Mouse (Mus musculus): Measurements from ENCODE around the gene Dnaja4. TPM values are rescaled to one million over a fixed set of nuclear protein-coding genes. Genes with fewer than 3 reads are reported as not detected.

Gene Dnaja4
- polyA plus RNA-seq, 1 experiment from 2014 or later: 16.1 TPM

DNA sequence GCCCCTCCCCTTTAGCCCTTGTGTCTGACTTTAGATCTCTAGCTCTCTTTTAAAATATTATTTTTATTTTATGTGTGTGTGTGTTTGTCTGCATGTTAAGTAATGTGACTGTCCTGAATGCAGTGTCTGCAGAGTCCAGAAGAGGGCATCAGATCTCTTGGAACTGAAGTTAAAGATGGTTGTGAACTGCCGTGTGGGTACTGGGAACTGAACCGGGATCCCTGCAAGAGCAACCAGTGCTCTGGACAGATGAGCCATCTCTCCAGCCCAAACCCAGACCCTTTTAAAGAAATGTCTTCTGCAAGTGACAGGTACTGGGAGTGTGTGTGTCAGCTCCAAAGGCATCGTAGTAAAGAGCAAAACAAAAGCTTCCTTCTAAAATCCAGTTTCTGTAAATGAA, 32.6 kb upstream of the Dnaja4 start:
- ATAC-seq (ENCODE audit: low read depth): no peak
- 94% methylated on average over 3 of the region's 3 CpGs for WGBS

DNA sequence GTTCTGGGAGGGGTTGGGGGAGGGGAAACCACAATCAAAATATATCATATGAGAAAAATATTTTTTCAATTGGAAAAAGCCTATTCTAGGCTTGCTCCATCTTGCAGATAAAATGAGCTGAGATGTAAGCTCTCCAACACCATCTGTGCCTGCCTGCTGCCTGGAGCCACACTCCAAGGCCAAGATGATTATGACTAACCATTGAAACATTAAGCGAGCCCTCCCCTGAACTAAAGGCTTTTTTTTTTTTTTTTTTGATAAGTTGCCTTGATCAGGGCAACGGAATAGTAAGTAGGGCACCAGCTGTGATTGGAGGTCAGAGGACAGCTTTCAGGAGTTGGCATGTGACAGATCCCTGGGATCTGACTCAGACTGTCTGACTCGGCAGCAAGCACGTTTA, 30.2 kb upstream of the Dnaja4 start:
- Histone ChIP-seq H3K4me3 (ENCODE audit: low read depth, low read length) (no peak overlapping the region), H3K4me2 (ENCODE audit: low read depth, low read length) (no peak overlapping the region), H3K4me1 (ENCODE audit: control insufficient read depth, insufficient read depth, low read length) (no peaks in the 10 kb centered on the region), H3K27ac (replicated peaks; ENCODE audit: low read depth, low read length) (no peak overlapping the region), H3K27me3 (replicated peaks; ENCODE audit: control insufficient read depth, insufficient read depth, low read length) (no peaks in the 10 kb centered on the region), H3K9me3 (ENCODE audit: control insufficient read depth, low read length) (no peaks in the 10 kb centered on the region), H3K9ac (ENCODE audit: low read depth, low read length) (no peak overlapping the region), H3K36me3 (ENCODE audit: control insufficient read depth, insufficient read depth, low read length) (no peaks in the 10 kb centered on the region)
- DNase-seq (ENCODE audit: low spot score) (no peak), ATAC-seq (ENCODE audit: low read depth) (no peak)
- WGBS: 65% methylated on average over 4 of the region's 4 CpGs

More for the DNA sequence above, 32.6 kb upstream of the Dnaja4 start:
- no peak for DNase-seq (ENCODE audit: low spot score)
- Histone ChIP-seq H3K9me3 (ENCODE audit: control insufficient read depth, low read length) (no peaks in the 10 kb centered on the region), H3K27me3 (replicated peaks; ENCODE audit: control insufficient read depth, insufficient read depth, low read length) (no peaks in the 10 kb centered on the region), H3K9ac (ENCODE audit: low read depth, low read length) (no peak overlapping the region), H3K4me2 (ENCODE audit: low read depth, low read length) (no peak overlapping the region), H3K4me1 (ENCODE audit: control insufficient read depth, insufficient read depth, low read length) (peaks cover 9% of the 10 kb centered on the region; the same call in 1 of the 2 replicates), H3K27ac (replicated peaks; ENCODE audit: low read depth, low read length) (no peak overlapping the region), H3K36me3 (ENCODE audit: control insufficient read depth, insufficient read depth, low read length) (no peaks in the 10 kb centered on the region), H3K4me3 (ENCODE audit: low read depth, low read length) (no peak overlapping the region)

DNA sequence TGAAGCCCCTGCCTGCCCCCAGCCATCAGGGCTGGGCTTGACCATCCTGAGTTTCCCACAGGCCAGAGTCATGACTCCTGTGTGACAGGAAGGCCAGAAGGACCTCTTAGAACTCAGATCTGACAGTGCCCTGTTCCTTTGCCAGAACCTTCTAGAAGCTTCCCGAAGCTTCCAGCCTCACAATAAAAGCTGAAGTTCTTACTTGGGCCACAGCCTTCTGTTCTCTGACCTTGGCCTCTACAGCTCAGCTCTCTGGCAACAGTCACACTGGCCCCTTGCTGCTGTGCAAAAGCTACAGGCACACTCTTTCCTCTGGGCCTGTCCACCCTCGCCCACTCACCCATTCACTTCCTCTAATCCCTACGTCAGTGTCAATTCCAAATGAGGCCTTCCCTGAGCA, 26.7 kb upstream of the Dnaja4 start:
- no peak overlapping the region for H3K9ac ChIP-seq (ENCODE audit: low read depth, low read length)
- no peak for DNase-seq (ENCODE audit: low spot score)
- H3K4me2 ChIP-seq (ENCODE audit: low read depth, low read length): no peak overlapping the region
- H3K9me3 ChIP-seq (ENCODE audit: control insufficient read depth, low read length): no peaks in the 10 kb centered on the region
- no peak overlapping the region for H3K4me3 ChIP-seq (ENCODE audit: low read depth, low read length)
- no peak for ATAC-seq (ENCODE audit: low read depth)
- no peaks in the 10 kb centered on the region for H3K36me3 ChIP-seq (ENCODE audit: control insufficient read depth, insufficient read depth, low read length)
- no peaks in the 10 kb centered on the region for H3K27me3 ChIP-seq (replicated peaks; ENCODE audit: control insufficient read depth, insufficient read depth, low read length)
- whole genome bisulfite sequencing: 92% methylated on average over 3 of the region's 3 CpGs
- H3K27ac ChIP-seq (replicated peaks; ENCODE audit: low read depth, low read length): no peak overlapping the region
- no peaks in the 10 kb centered on the region for H3K4me1 ChIP-seq (ENCODE audit: control insufficient read depth, insufficient read depth, low read length)

DNA sequence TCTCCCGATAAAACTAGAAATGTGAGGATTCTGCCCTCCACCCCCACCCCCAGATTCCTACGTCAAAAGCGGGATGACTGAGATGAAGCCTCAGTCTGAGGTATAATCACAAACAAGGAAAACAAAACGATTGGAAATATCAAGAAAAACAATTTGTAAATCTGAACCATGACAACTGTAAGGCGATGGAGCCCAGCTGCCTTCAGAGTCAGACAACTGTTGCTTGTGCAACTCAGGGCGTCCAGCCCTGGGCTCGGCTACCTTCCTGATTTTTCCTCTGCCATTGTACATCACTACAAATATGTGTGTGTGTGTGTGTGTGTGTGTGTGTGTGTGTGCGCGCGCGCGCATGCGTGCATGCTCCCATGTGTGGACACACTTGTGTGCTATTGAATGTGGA, 24.8 kb upstream of the Dnaja4 start:
- no peak overlapping the region for H3K9ac ChIP-seq (ENCODE audit: low read depth, low read length)
- no peak for DNase-seq (ENCODE audit: low spot score)

DNA sequence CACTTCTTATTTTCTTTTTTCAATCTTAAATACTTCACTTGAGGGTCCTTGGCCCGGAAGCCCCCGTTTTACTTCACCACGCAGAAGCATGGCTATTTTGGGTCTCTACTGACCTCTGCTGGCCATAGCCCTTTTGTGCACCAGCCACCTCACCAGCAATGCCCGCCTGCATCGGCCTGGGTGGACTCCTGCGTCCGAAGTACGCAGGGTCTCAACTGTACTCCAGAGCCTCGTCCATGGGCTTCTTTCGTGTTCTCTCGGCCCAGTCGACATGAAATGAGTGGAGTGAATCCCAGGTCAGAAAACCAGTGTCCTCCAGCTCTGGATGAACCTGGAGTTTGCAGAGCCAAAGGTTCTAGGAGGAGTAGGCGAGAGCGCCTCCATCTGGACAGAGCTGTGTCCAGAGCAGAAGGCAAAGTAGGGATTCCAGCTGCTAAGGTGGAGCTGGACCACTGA, 22.1 kb upstream of the Dnaja4 start:
- Histone ChIP-seq H3K27me3 (replicated peaks; ENCODE audit: control insufficient read depth, insufficient read depth, low read length) (no peaks in the 10 kb centered on the region), H3K9me3 (ENCODE audit: control insufficient read depth, low read length) (no peaks in the 10 kb centered on the region), H3K4me3 (ENCODE audit: low read depth, low read length) (peak overlapping the region; percentile 26), H3K36me3 (ENCODE audit: control insufficient read depth, insufficient read depth, low read length) (no peaks in the 10 kb centered on the region), H3K4me2 (ENCODE audit: low read depth, low read length) (peak overlapping the region; percentile 55), H3K4me1 (ENCODE audit: control insufficient read depth, insufficient read depth, low read length) (no peaks in the 10 kb centered on the region), H3K9ac (ENCODE audit: low read depth, low read length) (peak overlapping the region; percentile 36; the same call in 1 of the 2 replicates), H3K27ac (replicated peaks; ENCODE audit: low read depth, low read length) (no peak overlapping the region)
- 2% methylated on average over 14 of the region's 14 CpGs for WGBS
- DNase-seq (ENCODE audit: low spot score) (peak; percentile 71), ATAC-seq (ENCODE audit: low read depth) (peak; percentile 85)

More for the DNA sequence above, 24.8 kb upstream of the Dnaja4 start:
- no peaks in the 10 kb centered on the region for H3K36me3 ChIP-seq (ENCODE audit: control insufficient read depth, insufficient read depth, low read length)
- 87% methylated on average over 13 of the region's 13 CpGs for WGBS
- H3K4me1 ChIP-seq (ENCODE audit: control insufficient read depth, insufficient read depth, low read length): no peaks in the 10 kb centered on the region
- ATAC-seq (ENCODE audit: low read depth): no peak
- no peaks in the 10 kb centered on the region for H3K27me3 ChIP-seq (replicated peaks; ENCODE audit: control insufficient read depth, insufficient read depth, low read length)
- no peaks in the 10 kb centered on the region for H3K9me3 ChIP-seq (ENCODE audit: control insufficient read depth, low read length)
- H3K4me3 ChIP-seq (ENCODE audit: low read depth, low read length): no peak overlapping the region
- H3K4me2 ChIP-seq (ENCODE audit: low read depth, low read length): no peak overlapping the region
- no peak overlapping the region for H3K27ac ChIP-seq (replicated peaks; ENCODE audit: low read depth, low read length)

DNA sequence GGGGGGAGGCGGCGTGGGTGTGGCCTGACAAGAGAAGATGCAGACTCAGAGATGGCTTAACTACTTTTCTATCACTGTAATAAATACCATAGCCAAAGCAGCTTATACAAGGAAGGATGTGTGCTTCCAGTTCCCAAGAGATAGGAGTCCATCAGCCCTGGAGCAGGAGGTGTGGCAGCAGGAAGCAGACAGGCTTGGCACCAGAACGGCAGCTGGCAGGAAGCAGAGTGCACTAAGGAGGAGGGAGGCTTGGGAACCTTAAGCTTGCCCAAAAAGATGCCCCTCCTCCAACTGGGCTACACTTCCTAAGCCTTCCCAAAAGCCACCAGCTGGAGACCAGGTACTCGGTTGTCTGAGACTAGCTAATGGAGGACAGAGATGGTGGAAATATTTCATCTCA, 15.8 kb upstream of the Dnaja4 start:
- WGBS: 44% methylated on average over 2 of the region's 4 CpGs
- Histone ChIP-seq H3K4me2 (ENCODE audit: low read depth, low read length) (no peak overlapping the region), H3K9me3 (ENCODE audit: control insufficient read depth, low read length) (no peaks in the 10 kb centered on the region), H3K36me3 (ENCODE audit: control insufficient read depth, insufficient read depth, low read length) (no peaks in the 10 kb centered on the region), H3K4me3 (ENCODE audit: low read depth, low read length) (no peak overlapping the region), H3K27ac (replicated peaks; ENCODE audit: low read depth, low read length) (no peak overlapping the region), H3K27me3 (replicated peaks; ENCODE audit: control insufficient read depth, insufficient read depth, low read length) (no peaks in the 10 kb centered on the region), H3K4me1 (ENCODE audit: control insufficient read depth, insufficient read depth, low read length) (no peaks in the 10 kb centered on the region), H3K9ac (ENCODE audit: low read depth, low read length) (no peak overlapping the region)
- DNase-seq (ENCODE audit: low spot score) (no peak), ATAC-seq (ENCODE audit: low read depth) (no peak)

DNA sequence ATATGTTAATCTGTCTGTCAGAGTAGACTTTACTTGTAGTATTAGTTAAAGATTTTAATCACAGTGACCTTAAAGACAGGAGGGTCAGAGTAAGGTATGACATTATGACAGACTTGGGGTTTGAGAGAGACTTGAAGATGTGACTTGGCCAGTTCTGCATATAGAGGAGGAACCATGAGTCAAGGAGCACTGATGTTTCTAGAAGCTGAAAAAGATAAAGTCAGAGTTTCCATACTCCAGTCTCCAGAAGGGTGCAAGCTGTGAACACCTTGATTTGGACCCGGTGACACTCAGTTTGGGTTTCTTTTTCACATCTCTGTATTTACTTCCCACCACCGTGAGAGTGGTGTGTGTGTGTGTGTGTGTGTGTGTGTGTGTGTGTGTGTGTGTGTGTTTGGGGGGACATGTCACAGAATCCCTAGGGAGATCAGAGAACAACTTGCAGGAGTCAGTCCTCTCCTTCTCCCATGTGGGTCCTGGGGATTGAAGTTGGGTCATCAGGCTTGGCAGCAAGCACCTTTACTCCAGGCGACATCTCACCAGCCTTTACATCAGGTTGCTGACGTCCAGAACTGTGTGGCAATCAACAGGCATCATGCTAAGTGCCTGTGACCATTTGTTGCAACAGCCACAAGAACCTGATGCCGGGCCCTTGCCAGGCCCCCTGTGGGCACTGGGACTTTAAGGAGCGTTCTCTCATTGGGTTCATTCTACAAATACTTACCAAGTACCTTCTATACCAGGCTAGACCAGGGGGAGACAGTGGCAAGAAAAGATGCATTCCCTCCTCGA, 14.7 kb upstream of the Dnaja4 start:
- H3K4me1 ChIP-seq (ENCODE audit: control insufficient read depth, insufficient read depth, low read length): no peaks in the 10 kb centered on the region
- H3K4me3 ChIP-seq (ENCODE audit: low read depth, low read length): no peak overlapping the region
- H3K27ac ChIP-seq (replicated peaks; ENCODE audit: low read depth, low read length): no peak overlapping the region
- no peaks in the 10 kb centered on the region for H3K9me3 ChIP-seq (ENCODE audit: control insufficient read depth, low read length)
- H3K4me2 ChIP-seq (ENCODE audit: low read depth, low read length): no peak overlapping the region
- WGBS: 64% methylated on average over 6 of the region's 7 CpGs
- DNase-seq (ENCODE audit: low spot score) (no peak), ATAC-seq (ENCODE audit: low read depth) (no peak)
- no peaks in the 10 kb centered on the region for H3K27me3 ChIP-seq (replicated peaks; ENCODE audit: control insufficient read depth, insufficient read depth, low read length)
- H3K36me3 ChIP-seq (ENCODE audit: control insufficient read depth, insufficient read depth, low read length): no peaks in the 10 kb centered on the region
- H3K9ac ChIP-seq (ENCODE audit: low read depth, low read length): no peak overlapping the region

DNA sequence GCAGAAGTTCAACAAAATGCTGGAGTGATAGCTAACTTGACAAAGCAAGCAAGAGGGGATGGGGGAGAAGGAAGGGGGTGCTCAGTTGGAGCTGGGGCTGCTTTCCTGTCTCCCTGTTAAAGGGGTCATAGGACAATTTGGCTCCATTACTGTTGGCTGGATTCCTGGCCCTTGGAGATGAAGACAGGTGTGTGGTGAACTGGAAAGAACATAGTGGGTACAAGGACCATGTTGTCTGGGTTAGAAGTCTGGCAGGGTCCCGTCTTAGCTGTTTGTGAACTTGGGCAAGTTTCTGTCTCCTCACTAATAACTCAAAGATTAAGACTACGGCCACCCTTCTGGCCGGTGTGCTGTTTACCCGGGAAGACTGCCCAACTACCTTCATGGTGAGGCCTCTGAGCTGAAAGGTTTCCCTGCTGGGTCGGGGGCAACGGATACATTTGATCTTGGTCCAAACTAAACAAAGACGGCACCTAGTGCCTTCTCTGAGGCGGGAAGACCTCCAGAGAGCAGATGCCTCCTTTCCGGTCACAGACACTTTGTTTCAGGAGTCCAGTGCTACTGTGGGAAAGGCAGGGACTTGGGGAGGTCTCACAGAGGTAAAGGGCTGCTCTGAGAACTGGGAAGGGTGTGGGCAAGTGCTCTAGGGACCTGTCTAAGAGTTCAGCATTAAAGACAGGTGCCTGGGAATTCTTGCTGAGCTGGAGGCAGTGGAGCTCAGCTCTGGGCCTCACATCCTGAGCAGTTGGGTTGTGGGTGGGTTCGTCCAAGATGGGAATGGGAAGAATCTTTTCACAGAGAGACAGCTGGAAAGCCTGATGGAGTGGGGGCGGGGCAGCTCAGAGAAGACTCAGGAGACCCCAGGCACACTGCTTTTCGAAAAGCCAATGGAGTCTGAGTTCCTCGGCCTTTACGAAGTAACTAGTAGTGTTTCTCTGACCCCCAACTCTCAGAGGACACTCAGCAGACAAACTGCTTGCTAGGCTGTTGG, 11.1 kb upstream of the Dnaja4 start:
- 60% methylated on average over 14 of the region's 14 CpGs for WGBS
- Histone ChIP-seq H3K4me2 (ENCODE audit: low read depth, low read length) (no peak overlapping the region), H3K27me3 (replicated peaks; ENCODE audit: control insufficient read depth, insufficient read depth, low read length) (no peaks in the 10 kb centered on the region), H3K9ac (ENCODE audit: low read depth, low read length) (no peak overlapping the region), H3K4me3 (ENCODE audit: low read depth, low read length) (no peak overlapping the region), H3K36me3 (ENCODE audit: control insufficient read depth, insufficient read depth, low read length) (no peaks in the 10 kb centered on the region), H3K4me1 (ENCODE audit: control insufficient read depth, insufficient read depth, low read length) (no peaks in the 10 kb centered on the region), H3K27ac (replicated peaks; ENCODE audit: low read depth, low read length) (no peak overlapping the region), H3K9me3 (ENCODE audit: control insufficient read depth, low read length) (no peaks in the 10 kb centered on the region)
- no peak for ATAC-seq (ENCODE audit: low read depth)
- DNase-seq (ENCODE audit: low spot score): no peak

Measured in embryonic facial prominence, embryonic 14.5 days (tissue).